Mouse (Mus musculus): Measurements from ENCODE around the gene Gm10229.
"Not testable (repeated sequence)": the region's sequence is repeated elsewhere in the genome, so short reads cannot be mapped to it uniquely, and the experiment has no call there.

The Gm10229 gene

GRCm38 (mm10) chr16:89014984-89015383 lies at the start of gene Gm10229:
Gene Gm10229, plus strand, starts transcription at chr16:89015284.
- not testable (repeated sequence) for DNase-seq (ENCODE audit: low read depth, low spot score)

- DNase-seq (ENCODE audit: low read depth, low spot score) = no peak
Measured at GRCm38 (mm10) chr16:89010659-89011058, 4.4 kb upstream of the Gm10229 start, which contains the start of gene Krtap22-2. Gene Krtap22-2, minus strand, starts transcription at chr16:89010759.

- no peak for DNase-seq (ENCODE audit: low read depth, low spot score)
Measured at GRCm38 (mm10) chr16:89013973-89014372, 1.1 kb upstream of the Gm10229 start.

GRCm38 (mm10) chr16:89031399-89031798 lies 16.3 kb downstream of the Gm10229 start, which contains the start of gene Krtap6-1:
Gene Krtap6-1, plus strand, starts transcription at chr16:89031699.
- DNase-seq (ENCODE audit: low read depth, low spot score) = not testable (repeated sequence)

- DNase-seq (ENCODE audit: low read depth, low spot score) = not testable (repeated sequence)
Measured at GRCm38 (mm10) chr16:89041372-89041771, 26.3 kb downstream of the Gm10229 start, which contains the start of gene Gm10228. Gene Gm10228, minus strand, starts transcription at chr16:89041472.

GRCm38 (mm10) chr16:89047783-89048182 lies 32.7 kb downstream of the Gm10229 start, which contains the start of gene Krtap6-5:
Gene Krtap6-5, minus strand, starts transcription at chr16:89047883.
- DNase-seq (ENCODE audit: low read depth, low spot score) = no peak

- DNase-seq (ENCODE audit: low read depth, low spot score) = not testable (repeated sequence)
Measured at GRCm38 (mm10) chr16:89063902-89064301, 48.8 kb downstream of the Gm10229 start, which contains the start of gene 1110025L11Rik. Gene 1110025L11Rik, minus strand, starts transcription at chr16:89064002.
